In genomic region chr8:15209856-15210521, GRCm38 (mm10) we compare ENCODE assay signal across 21 mouse cellular contexts.
DNase-seq lines count a peak whose midpoint lies in the region; ATAC-seq lines count a peak whose summit lies in the region.
"Had no signal": no experiment of that assay in that cellular context is flagged by ENCODE, and none has a peak within 500 bp of the region (broad histone marks: within the 10 kb centered on the region; RNA-seq: fewer than 3 reads in every experiment).

No protein-coding gene starts in this region.

- peak; percentile 84 for ATAC-seq in intestine, embryonic 16.5 days
- ATAC-seq in megakaryocyte, adult 5-6 weeks (ENCODE audit: poor library complexity, severe bottlenecking) = no peak
- ATAC-seq: forebrain, embryonic 13.5 days; forebrain, embryonic 15.5 days had no signal

- peak; percentile 18 for DNase-seq in kidney, adult 9 months
- DNase-seq in kidney, postnatal 14 days = no peak
- peak; percentile 52 for DNase-seq in large intestine, adult 2 months (ENCODE audit: low read depth, low spot score)
- DNase-seq in spleen, postnatal 36 days (ENCODE audit: low spot score in 2 of 2) = no peak
- DNase-seq: adrenal gland, adult 2 months; adrenal gland, postnatal 10 days; adrenal gland, postnatal 25 days; cerebellum, adult 11 months; cerebellum, adult 18-20 months; cerebellum, adult 8-10 months; cerebellum, adult 9-11 months; cerebellum, postnatal 14 days; cerebellum, postnatal 36 days; embryo, embryonic 11 days had no signal

- H3K4me3 ChIP-seq in intestine, embryonic 16.5 days (ENCODE audit: low read length) = no peak overlapping the region
- H3K4me3 ChIP-seq: embryonic facial prominence, embryonic 13.5 days; embryonic facial prominence, embryonic 15.5 days; erythroblast, embryonic 14.5 days; forebrain, embryonic 13.5 days; forebrain, embryonic 15.5 days had no signal

- H3K9ac ChIP-seq in intestine, embryonic 16.5 days (ENCODE audit: low read depth, low read length) = no peak overlapping the region
- H3K9ac ChIP-seq: embryonic facial prominence, embryonic 13.5 days; embryonic facial prominence, embryonic 15.5 days; forebrain, embryonic 13.5 days; forebrain, embryonic 15.5 days had no signal

- H3K36me3 ChIP-seq in intestine, embryonic 16.5 days (ENCODE audit: control insufficient read depth, insufficient read depth, low read length) = no peaks in the 10 kb centered on the region
- H3K36me3 ChIP-seq: embryonic facial prominence, embryonic 13.5 days; embryonic facial prominence, embryonic 15.5 days; forebrain, embryonic 15.5 days had no signal

- no peak overlapping the region for H3K4me2 ChIP-seq in intestine, embryonic 16.5 days (ENCODE audit: low read depth, low read length)
- H3K4me2 ChIP-seq: embryonic facial prominence, embryonic 13.5 days; embryonic facial prominence, embryonic 15.5 days; forebrain, embryonic 13.5 days; forebrain, embryonic 15.5 days had no signal

- H3K27me3 ChIP-seq in intestine, embryonic 16.5 days (replicated peaks; ENCODE audit: control insufficient read depth, insufficient read depth, low read length) = no peaks in the 10 kb centered on the region
- H3K27me3 ChIP-seq: embryonic facial prominence, embryonic 13.5 days; embryonic facial prominence, embryonic 15.5 days; forebrain, embryonic 13.5 days; forebrain, embryonic 15.5 days had no signal

- H3K4me1 ChIP-seq in intestine, embryonic 16.5 days (ENCODE audit: control insufficient read depth, insufficient read depth, low read length) = no peaks in the 10 kb centered on the region
- H3K4me1 ChIP-seq: embryonic facial prominence, embryonic 13.5 days; embryonic facial prominence, embryonic 15.5 days; forebrain, embryonic 13.5 days; forebrain, embryonic 15.5 days had no signal

- peak overlapping the region; percentile 61; the same call in 1 of the 2 replicates for H3K27ac ChIP-seq in intestine, embryonic 16.5 days (ENCODE audit: low read length)
- H3K27ac ChIP-seq: embryonic facial prominence, embryonic 13.5 days; embryonic facial prominence, embryonic 15.5 days; forebrain, embryonic 13.5 days; forebrain, embryonic 15.5 days had no signal

- WGBS in intestine, embryonic 16.5 days = 50% methylated on average over 6 of the region's 6 CpGs
- WGBS in large intestine, adult 2 months = 20% methylated on average over 6 of the region's 6 CpGs

- no peaks in the 10 kb centered on the region for H3K9me3 ChIP-seq in intestine, embryonic 16.5 days (ENCODE audit: control insufficient read depth, low read length)
- H3K9me3 ChIP-seq: embryonic facial prominence, embryonic 13.5 days; embryonic facial prominence, embryonic 15.5 days; forebrain, embryonic 13.5 days; forebrain, embryonic 15.5 days had no signal

Comparison
In these comparisons a context has a peak if more than half of its experiments do, and no peak if none do; other contexts are left out.
1. DNase-seq: peak in kidney, adult 9 months (single experiment) and large intestine, adult 2 months (single experiment); none in kidney, postnatal 14 days (single experiment) and spleen, postnatal 36 days (0 of 2).